Mouse (Mus musculus) adrenal gland, postnatal 10 days (tissue): ENCODE data around the gene Osbp2. TPM values are rescaled to one million over a fixed set of nuclear protein-coding genes. Genes with fewer than 3 reads are reported as not detected.
"Not testable (repeated sequence)": the region's sequence is repeated elsewhere in the genome, so short reads cannot be mapped to it uniquely, and the experiment has no call there.

Source experiments
- DNase-seq: peaks from one replicate; pipeline ENCODE4 v3.0.0; 2021; ENCODE audit warnings: mixed read lengths
- long read RNA-seq, 2 experiments: library from polyadenylated mRNA; stranded (forward); transcript quantifications; one replicate each; pipeline ENCODE4 v2.0.0; 2021
- total RNA-seq, 2 experiments: library from RNA; stranded (reverse); gene quantifications; 2 replicates each; pipeline ENCODE4 v1.2.3; 2021

Osbp2 gene
- total RNA-seq, result 1 to 10 TPM; 1.9 to 2.4 TPM
- long read RNA-seq, experiment 1, result 0 reads
- long read RNA-seq, experiment 2, result 0 reads

DNA sequence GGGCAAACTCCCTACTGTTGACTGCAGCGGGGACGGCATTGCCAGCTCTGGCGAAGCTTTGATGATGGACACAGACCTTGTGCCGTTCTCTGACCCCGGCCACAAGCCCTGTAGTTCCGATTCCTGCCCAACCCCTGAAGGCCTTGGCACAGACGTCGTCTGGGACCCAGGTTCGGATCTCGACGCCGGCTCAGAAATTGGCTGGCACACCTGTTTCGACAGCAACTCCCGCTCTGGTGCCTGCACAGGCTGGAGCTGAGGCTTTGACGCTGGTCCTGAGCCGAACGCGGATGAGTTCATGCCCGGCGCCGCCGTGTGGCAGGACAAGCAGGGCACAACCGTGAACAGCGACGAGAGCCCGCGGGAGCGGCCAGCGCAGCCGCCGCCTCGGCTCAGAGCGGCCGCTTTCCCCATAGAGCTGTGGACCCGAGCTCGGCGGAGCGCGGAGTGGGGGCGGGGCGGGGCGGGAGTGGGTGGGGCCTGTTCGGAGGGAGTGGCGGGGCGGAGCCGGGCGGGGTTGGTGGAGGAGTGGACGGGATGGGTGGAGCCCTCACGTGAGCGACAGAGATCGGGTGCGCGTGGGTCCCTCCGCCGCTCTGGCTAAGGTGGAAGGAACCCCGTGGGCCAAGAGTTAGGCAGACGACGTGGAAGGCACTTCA is at the start of gene Osbp2:
Gene Osbp2, minus strand, starts transcription at position 450 of the 659 bp plus-strand sequence.
- peak; percentile 85 for DNase-seq

DNA sequence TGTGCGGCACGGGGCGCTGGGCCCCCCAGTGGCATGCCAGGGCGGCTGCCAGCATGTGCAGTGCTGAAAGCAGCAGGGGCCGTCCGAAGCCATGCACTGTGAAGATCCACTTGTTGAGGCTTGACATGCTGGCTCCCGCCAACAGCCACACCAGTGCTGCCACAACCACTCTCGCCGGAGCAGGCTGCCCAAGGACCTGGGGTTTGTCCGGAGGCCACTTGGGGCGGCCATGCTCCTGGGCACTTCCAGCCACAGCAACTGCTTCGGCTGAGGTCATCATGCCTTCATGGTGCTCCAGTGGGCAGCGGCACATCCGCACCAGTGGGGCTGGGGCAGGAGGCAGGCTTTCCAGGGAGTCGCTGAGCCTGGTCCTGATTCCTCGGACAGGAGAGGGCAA is 49.2 kb upstream of the Osbp2 start:
- peak; percentile 49 for DNase-seq

DNA sequence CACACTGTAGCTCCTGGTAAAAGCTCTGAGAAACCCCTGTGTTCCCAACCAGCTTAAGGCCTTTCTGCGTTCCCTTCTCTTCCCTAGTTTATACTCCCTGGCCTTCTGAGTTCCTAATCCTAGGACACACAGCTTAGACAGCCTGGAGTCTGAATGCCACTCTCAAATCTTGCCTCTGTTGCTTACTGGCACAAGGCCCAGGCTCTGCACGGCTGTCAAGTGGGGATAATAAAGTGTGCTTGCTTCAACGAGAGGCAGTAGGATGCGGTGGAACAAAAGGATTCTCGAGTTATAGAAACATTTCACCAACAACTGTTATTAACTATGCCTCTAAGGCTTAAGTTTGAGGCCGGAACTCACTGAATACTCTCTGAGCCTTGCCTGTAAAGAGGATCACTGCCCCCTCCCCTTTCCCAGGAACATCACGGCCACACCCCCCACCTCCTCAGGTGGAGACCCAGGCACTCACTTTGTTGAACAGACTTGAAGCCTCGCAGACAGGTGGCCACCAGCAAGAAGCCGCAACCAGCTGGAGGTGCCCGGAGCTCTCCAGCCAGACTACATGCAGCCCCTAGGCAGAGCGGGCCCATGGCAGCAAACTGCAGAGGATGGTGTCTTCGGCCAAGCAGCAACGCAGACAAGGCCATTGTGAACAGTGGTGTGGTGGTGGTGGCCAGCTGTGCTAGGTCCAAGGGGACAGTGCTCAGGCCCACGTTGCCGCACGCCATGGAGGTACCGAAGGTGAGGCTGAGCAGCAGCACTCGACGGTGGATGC is 48.6 kb upstream of the Osbp2 start:
- DNase-seq, result peak; percentile 49

GRCm38 (mm10) chr11:3911440-3911839 is 47.7 kb upstream of the Osbp2 start:
- DNase-seq, result not testable (repeated sequence)

DNA sequence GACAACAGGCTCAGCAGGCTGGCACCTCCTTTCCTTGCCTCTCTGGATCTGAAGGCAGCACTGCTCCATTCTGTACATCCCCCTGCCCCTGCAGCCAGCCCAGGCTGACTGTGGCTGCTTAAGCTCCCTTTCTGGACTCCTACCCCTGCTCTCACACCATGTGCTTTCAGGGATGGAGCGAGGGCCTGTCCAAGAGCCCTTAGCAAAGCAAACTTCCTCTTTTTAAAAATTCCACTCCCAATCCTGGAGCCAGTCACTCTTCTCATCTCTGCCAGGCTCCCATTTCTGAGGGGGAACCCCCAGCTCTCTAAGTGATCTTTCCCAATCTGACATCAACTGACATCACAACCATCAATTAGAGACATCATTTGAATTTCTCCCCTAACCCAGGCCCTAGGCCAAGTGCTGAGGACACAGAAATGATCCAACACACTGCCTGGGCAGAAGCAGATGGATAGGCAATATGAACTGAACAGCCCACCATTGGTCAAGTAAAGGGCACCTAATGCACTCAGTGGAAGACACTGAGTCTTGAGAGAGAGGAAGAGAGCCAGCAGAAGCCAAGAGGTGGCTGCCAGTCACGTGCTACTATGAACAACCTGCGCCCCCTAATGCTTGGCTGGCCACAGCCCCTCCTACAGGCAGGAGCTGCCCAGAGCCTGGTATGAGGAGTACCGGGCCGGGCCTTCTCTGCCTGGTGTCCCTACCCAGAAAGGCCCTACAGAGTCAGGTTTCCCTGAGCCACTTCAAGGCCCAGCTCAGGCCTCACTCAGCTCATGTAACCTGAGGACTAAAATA is 47.0 kb upstream of the Osbp2 start:
- DNase-seq, result no peak

GRCm38 (mm10) chr11:3909236-3909635 is 45.5 kb upstream of the Osbp2 start:
- DNase-seq, result no peak

DNA sequence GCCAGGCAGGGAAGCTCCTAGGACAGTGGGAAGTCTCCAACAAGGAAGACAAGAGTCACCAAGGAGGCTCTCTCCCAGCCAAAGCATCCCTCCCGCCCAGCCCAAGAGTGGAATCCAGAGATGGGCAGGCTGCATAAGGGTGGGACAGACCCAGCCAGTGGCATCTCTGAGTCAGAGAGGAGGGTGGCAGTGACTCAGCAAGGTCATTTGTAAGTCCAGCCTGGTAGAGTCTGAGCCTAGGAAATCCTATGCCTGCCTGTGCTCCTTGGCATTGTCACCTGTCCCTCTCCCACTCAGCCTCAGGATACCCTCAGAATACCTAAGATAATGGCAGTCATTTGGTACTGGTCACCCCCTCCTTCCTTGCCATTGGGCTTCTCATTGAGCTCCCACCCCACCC is 41.7 kb upstream of the Osbp2 start:
- peak; percentile 35 for DNase-seq

DNA sequence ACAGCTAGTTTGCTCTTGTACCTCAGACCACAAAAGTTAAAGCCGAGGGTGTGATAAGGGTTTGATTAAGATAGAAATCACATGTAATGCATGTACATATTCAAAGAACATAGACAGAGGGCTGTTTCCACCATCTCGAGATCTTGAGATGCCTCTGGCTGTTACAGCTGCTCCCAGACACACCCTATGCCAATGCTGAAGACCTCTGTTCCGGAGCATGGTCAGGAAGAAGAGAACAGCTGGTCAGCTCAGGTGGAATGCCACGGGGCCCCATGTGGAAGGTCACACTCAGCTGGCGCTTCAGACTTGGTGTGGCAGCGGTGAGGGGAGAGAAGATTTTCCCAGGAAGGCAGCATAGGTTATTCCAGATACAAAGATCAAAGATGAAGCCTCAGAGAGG is 41.0 kb upstream of the Osbp2 start:
- DNase-seq, result no peak

- peak; percentile 88 for DNase-seq
These were observed 39.3 kb upstream of the Osbp2 start for GRCm38 (mm10) chr11:3903046-3903445.

DNA sequence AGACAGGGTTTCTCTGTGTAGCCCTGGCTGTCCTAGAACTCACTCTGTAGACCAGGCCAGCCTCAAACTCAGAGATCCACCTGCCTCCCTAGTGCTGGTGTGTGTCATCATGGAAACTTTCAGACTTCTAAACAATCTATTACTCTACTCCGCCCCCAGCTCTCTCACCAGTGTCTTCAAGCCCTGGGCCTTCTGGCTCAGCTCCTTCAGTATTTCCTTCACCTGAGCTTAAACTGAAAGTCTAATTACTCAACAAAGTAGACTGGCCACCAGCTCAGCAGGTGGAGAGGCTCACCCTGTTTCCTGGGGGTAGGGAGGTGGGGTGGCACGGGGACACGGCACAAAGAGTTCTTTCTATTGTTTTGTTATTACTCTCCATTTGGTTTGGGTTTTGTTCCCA is 38.8 kb upstream of the Osbp2 start:
- no peak for DNase-seq

GRCm38 (mm10) chr11:3900296-3900695 is 36.6 kb upstream of the Osbp2 start:
- DNase-seq, result no peak

DNA sequence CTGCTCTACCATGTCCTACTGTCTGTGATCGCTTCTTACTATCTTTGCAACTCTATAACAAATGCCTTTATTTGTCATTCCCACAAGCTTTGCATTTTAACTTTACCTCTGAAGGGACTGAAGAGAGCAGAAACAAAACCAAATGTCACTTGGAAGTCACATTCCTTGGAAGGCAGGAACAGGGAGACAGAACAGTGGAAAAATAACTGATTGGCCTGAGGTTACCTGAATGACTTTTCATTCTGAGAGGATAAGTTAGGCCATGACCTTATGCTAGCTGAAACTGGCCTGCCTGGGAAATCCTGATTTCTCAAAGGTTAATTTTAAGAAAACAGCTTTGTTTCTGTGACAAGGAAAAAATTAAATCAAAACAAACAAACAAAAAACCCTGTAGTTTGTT is 32.2 kb upstream of the Osbp2 start:
- DNase-seq, result no peak

- no peak for DNase-seq
These were observed 31.8 kb upstream of the Osbp2 start for GRCm38 (mm10) chr11:3895458-3895857.

GRCm38 (mm10) chr11:3894406-3895281 is 30.9 kb upstream of the Osbp2 start, which contains the start of the genes 4921536K21Rik and Dusp18:
Gene 4921536K21Rik (minus strand): TSS chr11:3895098.
Gene Dusp18 (plus strand): TSS chr11:3895240.
- DNase-seq, result peak; percentile 93

GRCm38 (mm10) chr11:3893970-3894369 is 30.3 kb upstream of the Osbp2 start:
- DNase-seq, result no peak

DNA sequence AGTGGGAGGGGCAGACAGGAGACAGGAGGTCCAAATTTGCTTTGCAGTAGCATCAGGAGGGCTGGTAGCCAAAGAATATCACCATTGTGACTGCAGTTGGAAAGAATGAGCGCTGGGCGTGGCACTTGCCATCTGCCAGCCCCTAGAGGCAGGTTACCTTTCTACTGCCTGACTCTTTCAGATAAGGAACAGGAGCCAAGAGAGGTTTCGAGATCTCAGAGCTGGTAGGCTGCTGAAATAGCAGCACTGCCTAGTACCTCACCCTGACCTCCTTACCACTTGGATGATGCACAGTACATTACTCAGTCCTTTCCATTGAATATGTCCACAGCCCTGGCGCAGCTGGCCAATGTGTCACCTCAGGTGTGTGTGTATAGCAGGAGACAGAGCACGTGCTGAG is 23.6 kb upstream of the Osbp2 start:
- no peak for DNase-seq

DNA sequence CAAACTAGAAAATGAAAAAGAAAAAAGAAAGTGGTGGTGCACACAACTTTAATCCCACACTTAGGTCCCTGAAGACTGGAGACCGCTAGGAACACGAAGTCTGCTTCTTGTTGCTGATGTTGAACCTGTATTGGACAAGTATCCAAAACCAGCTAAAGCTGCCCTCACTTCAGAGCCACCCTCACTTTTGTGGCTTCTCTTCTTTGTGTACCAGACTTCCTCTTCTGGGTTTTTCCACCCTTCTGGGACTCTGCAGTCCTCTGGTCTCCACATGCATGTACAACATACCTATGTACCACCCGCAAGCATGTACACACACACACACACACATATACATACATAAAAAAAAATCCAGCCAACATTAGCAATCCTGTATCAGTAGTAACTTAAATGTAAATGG is 20.0 kb upstream of the Osbp2 start:
- no peak for DNase-seq

GRCm38 (mm10) chr11:3879836-3880235 is 16.1 kb upstream of the Osbp2 start:
- peak; percentile 85 for DNase-seq

GRCm38 (mm10) chr11:3878660-3879059 is 15.0 kb upstream of the Osbp2 start:
- DNase-seq, result no peak

- DNase-seq, result no peak
These were observed 12.7 kb upstream of the Osbp2 start for GRCm38 (mm10) chr11:3876419-3876818.

DNA sequence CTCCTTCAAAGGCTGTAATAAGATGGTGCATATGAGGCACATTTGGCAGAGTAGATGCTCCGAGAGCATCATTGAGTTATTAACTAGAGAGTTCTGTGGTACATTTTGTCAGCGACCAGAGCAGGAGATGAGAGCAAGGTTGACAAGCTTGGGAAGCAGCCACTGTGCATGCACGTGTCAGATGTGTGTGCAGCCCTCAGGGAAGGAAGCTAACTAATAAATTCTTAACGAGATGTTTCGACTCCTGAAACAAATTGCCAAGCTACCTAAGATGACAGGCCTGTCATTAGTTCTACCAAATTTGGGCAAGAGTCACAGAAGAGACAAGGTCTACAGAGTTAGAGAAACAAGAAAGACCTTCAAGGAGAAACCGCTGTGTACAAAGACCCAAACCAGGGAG is 640 bp upstream of the Osbp2 start:
- no peak for DNase-seq
